Mouse (Mus musculus): ENCODE data around the gene Btbd35f7.
"Not testable (repeated sequence)": the region's sequence is repeated elsewhere in the genome, so short reads cannot be mapped to it uniquely, and the experiment has no call there.

Btbd35f7 gene

DNA sequence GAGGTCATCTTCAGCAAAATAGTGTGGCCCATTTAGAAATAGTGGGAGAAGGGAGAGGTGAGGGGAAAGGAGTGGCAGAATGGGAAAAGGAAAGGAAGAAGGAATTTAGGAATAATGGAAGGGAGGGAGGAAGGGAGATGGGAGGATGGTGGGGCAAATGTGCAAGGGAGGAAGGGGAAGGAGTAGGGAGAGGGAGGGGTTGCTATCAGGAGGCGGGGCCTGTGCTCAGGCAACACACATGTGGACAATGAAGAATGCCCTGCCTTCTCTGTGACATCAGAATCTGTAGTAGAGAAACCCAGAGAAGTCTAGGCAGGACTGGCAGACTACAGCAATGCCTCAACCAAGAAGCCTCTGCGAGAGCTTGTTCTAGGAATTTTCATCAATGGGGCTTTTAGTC is at the start of gene Btbd35f7:
Gene Btbd35f7, plus strand, starts transcription at position 301 of the 400 bp plus-strand sequence.
- TF ChIP-seq GATA4 (IDR thresholded peaks at IDR 0.05; ENCODE audit: insufficient replicate concordance, low read length) = not testable (repeated sequence)
